Mouse (Mus musculus) heart, postnatal 0 days (tissue): ENCODE data around the gene Cnot3.

Source experiments
- CTCF ChIP-seq: IDR thresholded peaks from 2 replicates; pipeline ENCODE4 v1.5.1; 2016; ENCODE audit warnings: antibody characterized with exemption, control low read depth, low read depth
- EP300 ChIP-seq: IDR thresholded peaks from 2 replicates; pipeline ENCODE4 v1.6.1; 2016; ENCODE audit warnings: antibody characterized with exemption, low read depth

- TF ChIP-seq CTCF (no peak), EP300 (no peak)
Observed at GRCm38 (mm10) chr7:3646188-3646587, 1.1 kb downstream of the Cnot3 start.
